Mouse (Mus musculus) cortical plate, adult 2 months (tissue): ENCODE results near the gene Pofut2. TPM values are rescaled to one million over a fixed set of nuclear protein-coding genes. Genes with fewer than 3 reads are reported as not detected.

Experiments
- H3K27ac ChIP-seq: fragments of 200-500 bp; 2 replicates; pipeline ENCODE4 v1.5.1; 2012; ENCODE audit warnings: low read length, control low read depth, inconsistent platforms; ENCODE audit not compliant: insufficient read depth
- H3K4me1 ChIP-seq: fragments of 200-500 bp; 2 replicates; pipeline ENCODE4 v1.6.1; 2011; ENCODE audit warnings: low read length; ENCODE audit not compliant: control insufficient read depth, insufficient read depth
- H3K4me3 ChIP-seq: fragments of 200-500 bp; 2 replicates; pipeline ENCODE4 v1.5.1; 2011; ENCODE audit warnings: mild to moderate bottlenecking, low read length, control low read depth; ENCODE audit not compliant: insufficient read depth
- CTCF ChIP-seq: fragments of 200-500 bp; IDR thresholded peaks from 2 replicates; pipeline ENCODE4 v1.5.1; 2011; ENCODE audit warnings: mild to moderate bottlenecking, control low read depth, low read length; ENCODE audit not compliant: insufficient read depth; ENCODE audit errors: extremely low read depth
- POLR2A ChIP-seq: fragments of 200-500 bp; IDR thresholded peaks from 2 replicates; pipeline ENCODE4 v1.6.1; 2011; ENCODE audit warnings: mild to moderate bottlenecking, low read length, control low read depth; ENCODE audit not compliant: insufficient read depth; ENCODE audit errors: extremely low read depth
- polyA plus RNA-seq: library from polyadenylated mRNA; depleted of rRNA; stranded (reverse); fragments of >200 nt; gene quantifications from 2 replicates; pipeline ENCODE4 v1.2.3, GENCODE M21; 2012

The Pofut2 gene
- polyA plus RNA-seq, 1 experiment, result 30.6 TPM

DNA sequence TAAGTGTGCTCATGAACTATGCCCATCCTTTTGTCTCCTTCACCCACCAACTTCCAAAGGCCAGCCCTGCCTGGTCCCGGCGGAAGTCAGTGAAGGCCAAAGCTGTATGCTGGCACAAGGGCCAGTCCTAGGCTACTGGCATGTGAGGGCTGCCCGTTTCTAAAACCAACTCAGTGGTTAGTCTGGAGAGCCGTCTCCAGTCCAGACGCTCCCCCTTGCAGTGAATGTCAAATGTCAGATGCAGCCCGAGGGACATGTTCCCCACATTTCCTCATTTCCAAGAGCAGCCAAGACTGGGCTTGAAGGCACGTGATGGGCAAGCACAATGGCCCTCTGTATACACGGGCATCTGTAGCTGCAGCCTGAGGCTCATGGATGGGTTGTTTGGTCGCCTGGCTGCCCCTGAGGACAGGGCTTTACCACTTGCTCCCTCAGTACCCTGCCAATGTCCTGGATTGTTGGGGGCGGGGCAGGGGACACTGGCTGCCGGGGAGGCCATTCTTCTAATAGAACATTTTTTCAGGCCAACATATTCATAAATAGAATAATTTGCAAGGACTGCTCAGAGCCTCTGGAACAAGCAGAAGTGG, 15.4 kb upstream of the Pofut2 start:
- no peak overlapping the region for H3K27ac ChIP-seq
- H3K4me1 ChIP-seq, result no peaks in the 10 kb centered on the region
- H3K4me3 ChIP-seq, result no peak overlapping the region
- TF ChIP-seq POLR2A (no peak), CTCF (no peak)

DNA sequence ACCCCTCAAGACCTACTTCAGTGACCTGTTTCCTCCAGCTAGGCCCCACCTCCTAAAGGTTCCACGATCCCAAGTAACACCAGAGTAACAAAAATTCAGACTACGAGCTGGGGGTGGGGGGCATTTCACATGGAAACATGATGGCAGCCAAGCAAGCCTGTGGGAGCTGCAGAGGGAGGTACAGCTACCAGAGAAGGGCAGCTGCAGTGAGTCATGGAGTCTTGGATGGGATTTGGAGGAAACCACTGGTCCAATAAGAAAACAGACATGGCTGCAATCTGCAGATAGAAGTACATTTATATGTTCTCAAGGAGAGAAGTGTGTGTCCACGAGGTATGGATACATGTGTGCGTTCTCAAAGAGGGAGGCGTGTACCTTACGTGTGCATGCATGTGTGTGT, 14.2 kb upstream of the Pofut2 start:
- no peak for TF ChIP-seq CTCF
- Histone ChIP-seq H3K4me3 (no peak overlapping the region), H3K4me1 (no peaks in the 10 kb centered on the region), H3K27ac (no peak overlapping the region)

DNA sequence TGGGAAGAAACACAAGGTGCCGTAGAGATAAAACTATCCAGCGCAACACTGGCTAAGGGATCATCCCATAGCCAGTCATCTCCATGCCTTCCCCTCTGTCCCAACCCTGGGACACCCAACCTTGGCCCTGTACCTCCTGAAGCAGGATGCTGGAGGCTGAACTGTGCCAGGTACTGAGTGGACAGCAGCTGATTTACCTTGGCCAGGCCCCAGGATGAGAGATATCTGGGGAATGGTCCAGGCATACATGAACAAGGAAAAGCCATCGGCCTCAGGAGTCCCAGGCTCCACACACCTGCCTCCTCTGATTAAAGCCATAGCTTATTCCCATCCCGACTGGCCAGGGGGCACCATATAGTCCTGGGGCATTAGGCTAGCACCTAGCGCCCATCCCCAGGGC, 12.0 kb upstream of the Pofut2 start:
- TF ChIP-seq POLR2A, result no peak
- TF ChIP-seq CTCF, result no peak
- Histone ChIP-seq H3K4me3 (no peak overlapping the region), H3K27ac (no peak overlapping the region), H3K4me1 (peaks cover 2% of the 10 kb centered on the region)

DNA sequence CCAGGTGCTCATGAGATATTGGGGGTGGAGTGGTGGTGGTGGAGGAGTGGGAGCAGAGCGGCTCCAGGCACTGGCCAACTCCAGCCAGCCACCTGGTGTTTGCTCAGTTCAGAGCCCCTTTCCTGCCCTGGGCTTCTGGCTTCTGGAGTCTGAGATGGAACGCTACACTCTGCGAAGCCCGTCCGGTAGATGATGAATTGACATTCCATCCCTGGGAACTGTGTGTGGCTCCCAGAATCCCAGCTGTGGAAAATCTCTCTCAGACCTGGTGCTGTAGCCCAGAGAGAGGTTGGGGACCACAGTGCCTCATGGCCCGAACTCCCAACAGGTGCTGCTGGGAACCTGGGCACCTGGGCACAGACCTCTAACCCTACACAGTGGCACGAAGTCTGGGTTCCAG, 11.3 kb upstream of the Pofut2 start:
- Histone ChIP-seq H3K4me3 (no peak overlapping the region), H3K4me1 (peaks cover 2% of the 10 kb centered on the region), H3K27ac (no peak overlapping the region)
- TF ChIP-seq POLR2A (no peak), CTCF (no peak)

DNA sequence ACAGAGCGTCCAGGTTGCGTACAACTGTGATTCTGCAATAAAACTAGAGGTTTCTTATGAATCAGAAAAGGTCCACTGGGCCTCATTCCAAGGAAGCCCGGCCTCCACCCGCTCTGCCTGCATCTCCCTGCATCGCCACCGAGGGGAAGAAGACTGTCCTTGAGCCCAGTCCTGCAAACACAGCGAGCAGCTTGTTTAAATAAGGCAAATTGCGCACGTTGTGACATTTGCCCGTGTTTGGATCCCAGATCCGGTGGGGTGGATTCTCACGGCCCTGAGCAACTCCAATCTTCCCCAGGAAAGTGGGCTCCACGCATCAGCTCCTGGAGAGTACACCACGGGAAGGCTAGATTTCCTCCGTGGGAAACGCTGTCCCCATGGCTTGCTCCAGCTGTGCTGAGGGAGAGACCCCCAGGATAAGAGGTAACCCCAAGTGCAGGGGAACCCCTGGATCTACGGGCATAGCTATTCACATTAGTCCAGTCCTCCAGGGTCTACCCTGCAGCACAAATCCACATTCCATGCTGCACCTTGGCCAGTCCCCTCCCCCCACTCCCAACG, 7.7 kb upstream of the Pofut2 start:
- Histone ChIP-seq H3K4me1 (peaks cover 2% of the 10 kb centered on the region), H3K4me3 (no peak overlapping the region), H3K27ac (no peak overlapping the region)
- TF ChIP-seq POLR2A (no peak), CTCF (no peak)

DNA sequence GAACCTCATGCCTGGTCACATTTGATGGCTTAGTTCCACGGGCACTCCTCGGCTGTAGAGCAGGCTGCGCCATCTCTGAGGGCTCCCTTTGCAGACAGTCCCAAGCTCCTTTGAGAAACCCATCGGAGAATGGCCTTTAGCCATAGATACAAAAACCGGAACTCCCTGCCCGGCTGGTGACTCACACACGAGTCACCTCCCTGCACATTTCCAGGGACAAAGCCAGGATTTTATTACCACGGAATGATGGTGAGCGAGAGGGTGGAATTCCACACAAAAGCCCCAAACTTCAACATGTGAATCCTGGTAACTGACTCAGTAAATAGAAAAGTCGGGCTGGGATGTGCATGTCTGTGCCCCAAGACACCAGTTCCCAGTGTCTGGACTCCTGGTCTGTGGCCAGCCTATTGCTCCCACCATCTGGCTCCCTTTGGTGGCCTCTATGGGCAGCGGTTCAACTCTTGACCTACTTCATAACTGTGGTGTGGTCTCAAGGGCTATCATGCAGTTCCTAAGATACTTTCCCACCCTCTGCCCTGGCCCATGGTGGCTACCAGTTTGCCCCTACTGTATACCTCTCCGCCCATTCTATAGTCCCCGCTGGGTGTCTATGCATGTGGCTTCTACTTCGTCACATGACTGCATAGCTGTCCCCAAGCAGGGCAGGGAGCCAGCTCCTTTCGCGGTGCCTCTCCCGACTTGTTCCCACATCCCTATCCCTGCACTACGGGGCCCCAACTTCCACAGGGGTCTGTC, 7.1 kb upstream of the Pofut2 start:
- TF ChIP-seq POLR2A, result no peak
- TF ChIP-seq CTCF, result no peak
- H3K4me3 ChIP-seq, result no peak overlapping the region

DNA sequence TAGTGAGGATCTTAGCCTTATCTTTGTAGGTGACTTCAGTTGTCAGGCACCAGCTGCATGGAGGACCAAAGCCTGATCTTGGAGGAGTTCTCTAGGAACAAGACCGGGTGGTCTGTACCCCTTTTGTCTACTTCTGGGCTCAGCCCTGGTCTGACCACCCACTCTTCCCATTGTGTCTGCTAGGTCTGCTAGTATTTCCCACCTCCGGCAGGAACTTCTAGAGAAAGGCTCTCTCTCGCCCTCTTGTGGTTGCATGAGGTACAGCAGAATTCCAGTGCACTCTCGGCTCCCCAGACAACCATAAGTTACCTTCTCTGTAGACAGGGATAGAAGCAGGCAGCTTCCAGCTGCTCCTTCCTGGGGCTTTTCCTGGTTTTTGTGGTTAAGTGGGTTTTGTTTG, 6.2 kb upstream of the Pofut2 start:
- no peak overlapping the region for H3K27ac ChIP-seq
- TF ChIP-seq CTCF, result peak; percentile 94
- TF ChIP-seq POLR2A, result no peak

More for the DNA sequence above, 7.1 kb upstream of the Pofut2 start:
- Histone ChIP-seq H3K4me1 (peaks cover 2% of the 10 kb centered on the region), H3K27ac (no peak overlapping the region)

DNA sequence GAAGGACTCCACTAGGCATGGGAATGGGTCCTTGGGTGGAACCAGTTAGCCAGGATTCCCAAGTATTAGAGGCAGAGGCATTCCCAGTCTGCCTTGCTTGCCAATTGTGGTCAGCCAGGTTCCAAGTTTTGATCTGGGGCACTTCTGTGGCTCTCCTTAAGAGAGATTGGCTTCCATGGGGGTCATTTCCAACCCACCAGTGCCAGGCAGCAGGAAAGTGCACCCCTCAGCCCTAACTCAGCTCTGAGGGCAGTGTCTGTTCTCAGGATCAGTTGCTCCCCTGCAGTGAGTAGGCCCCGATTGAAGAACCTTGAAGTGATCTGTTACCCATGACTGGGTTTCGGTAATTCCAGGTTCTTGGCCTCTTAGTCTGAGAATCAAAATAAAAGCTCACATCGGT, 3.8 kb upstream of the Pofut2 start:
- no peak overlapping the region for H3K4me3 ChIP-seq
- H3K27ac ChIP-seq, result no peak overlapping the region
- TF ChIP-seq POLR2A, result no peak
- TF ChIP-seq CTCF, result no peak
- H3K4me1 ChIP-seq, result peaks cover 4% of the 10 kb centered on the region

More for the DNA sequence above, 6.2 kb upstream of the Pofut2 start:
- H3K4me3 ChIP-seq, result no peak overlapping the region
- peaks cover 2% of the 10 kb centered on the region for H3K4me1 ChIP-seq

DNA sequence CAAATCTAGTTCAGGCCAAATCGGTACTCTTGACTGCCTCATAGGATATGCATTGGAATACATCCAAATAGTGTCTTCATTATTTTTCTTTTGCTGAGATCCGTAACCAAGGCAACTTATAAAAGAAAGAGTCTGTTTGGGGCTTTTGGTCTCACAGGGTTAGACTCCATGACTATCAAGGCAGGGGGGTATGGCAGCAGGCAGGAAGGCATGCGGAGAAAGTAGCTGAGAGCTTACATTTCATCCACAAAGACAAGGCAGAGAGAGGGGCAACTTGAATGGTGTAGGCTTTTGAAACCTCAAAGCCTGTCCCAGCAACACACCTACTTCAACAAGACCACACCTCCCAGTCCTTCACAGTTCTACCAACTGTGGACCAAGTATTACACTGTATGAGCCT, 3.3 kb upstream of the Pofut2 start:
- Histone ChIP-seq H3K27ac (no peak overlapping the region), H3K4me3 (no peak overlapping the region), H3K4me1 (peaks cover 4% of the 10 kb centered on the region)
- TF ChIP-seq CTCF (no peak), POLR2A (no peak)
